Mouse (Mus musculus): ENCODE measurements around the gene Dhrs2. TPM values are rescaled to one million over a fixed set of nuclear protein-coding genes. Genes with fewer than 3 reads are reported as not detected.

Dhrs2 gene
- polyA plus RNA-seq, 1 experiment from 2014 or later: not detected

- H3K4me1 ChIP-seq: 0 out of 2 replicates have a peak, but pooled peaks cover 4% of the 10 kb centered on the region
- H3K9ac ChIP-seq: no peak overlapping the region
- no peak overlapping the region for H3K4me3 ChIP-seq
- no peaks in the 10 kb centered on the region for H3K27me3 ChIP-seq (replicated peaks)
- no peak for ATAC-seq (ENCODE audit: extremely low read depth, insufficient number of reproducible peaks, low FRiP score, low TSS enrichment)
- H3K27ac ChIP-seq (replicated peaks): no peak overlapping the region
- WGBS: 42% methylated on average over 4 of the region's 4 CpGs
- H3K4me2 ChIP-seq: no peak overlapping the region
- H3K9me3 ChIP-seq: no peaks in the 10 kb centered on the region
- H3K36me3 ChIP-seq: no peaks in the 10 kb centered on the region
Observed at GRCm38 (mm10) chr14:55253580-55253979, 31.8 kb downstream of the Dhrs2 start.

- Histone ChIP-seq H3K27me3 (replicated peaks) (no peaks in the 10 kb centered on the region), H3K27ac (replicated peaks) (no peak overlapping the region), H3K4me2 (no peak overlapping the region), H3K36me3 (no peaks in the 10 kb centered on the region), H3K4me1 (0 out of 2 replicates have a peak, but pooled peaks cover 4% of the 10 kb centered on the region), H3K9me3 (no peaks in the 10 kb centered on the region), H3K4me3 (no peak overlapping the region), H3K9ac (no peak overlapping the region)
- WGBS: 69% methylated on average over 6 of the region's 6 CpGs
- ATAC-seq (ENCODE audit: extremely low read depth, insufficient number of reproducible peaks, low FRiP score, low TSS enrichment): no peak
Observed at GRCm38 (mm10) chr14:55255443-55255842, 33.6 kb downstream of the Dhrs2 start.

GRCm38 (mm10) chr14:55271158-55271557, 49.4 kb downstream of the Dhrs2 start:
- no peaks in the 10 kb centered on the region for H3K9me3 ChIP-seq
- WGBS: 32% methylated on average over 3 of the region's 3 CpGs
- no peak overlapping the region for H3K4me2 ChIP-seq
- no peaks in the 10 kb centered on the region for H3K27me3 ChIP-seq (replicated peaks)
- H3K4me1 ChIP-seq: peaks cover 3% of the 10 kb centered on the region; the same call in 1 of the 2 replicates
- no peak overlapping the region for H3K4me3 ChIP-seq
- H3K27ac ChIP-seq (replicated peaks): no peak overlapping the region
- no peak overlapping the region for H3K9ac ChIP-seq
- no peak for ATAC-seq (ENCODE audit: extremely low read depth, insufficient number of reproducible peaks, low FRiP score, low TSS enrichment)
- H3K36me3 ChIP-seq: no peaks in the 10 kb centered on the region

- ATAC-seq (ENCODE audit: extremely low read depth, insufficient number of reproducible peaks, low FRiP score, low TSS enrichment): no peak
- Histone ChIP-seq H3K4me3 (no peak overlapping the region), H3K9ac (no peak overlapping the region), H3K4me1 (peaks cover 3% of the 10 kb centered on the region; the same call in 1 of the 2 replicates), H3K36me3 (no peaks in the 10 kb centered on the region), H3K27me3 (replicated peaks) (no peaks in the 10 kb centered on the region), H3K9me3 (no peaks in the 10 kb centered on the region), H3K27ac (replicated peaks) (no peak overlapping the region), H3K4me2 (no peak overlapping the region)
- 52% methylated on average over 4 of the region's 4 CpGs for WGBS
Observed at GRCm38 (mm10) chr14:55273023-55273422, 51.2 kb downstream of the Dhrs2 start.

- no peak overlapping the region for H3K4me2 ChIP-seq
- no peak overlapping the region for H3K27ac ChIP-seq (replicated peaks)
- no peak for ATAC-seq (ENCODE audit: extremely low read depth, insufficient number of reproducible peaks, low FRiP score, low TSS enrichment)
- no peaks in the 10 kb centered on the region for H3K9me3 ChIP-seq
- H3K36me3 ChIP-seq: no peaks in the 10 kb centered on the region
- no peaks in the 10 kb centered on the region for H3K27me3 ChIP-seq (replicated peaks)
- H3K4me3 ChIP-seq: no peak overlapping the region
- peaks cover 3% of the 10 kb centered on the region; the same call in 1 of the 2 replicates for H3K4me1 ChIP-seq
- no peak overlapping the region for H3K9ac ChIP-seq
- 78% methylated on average over 6 of the region's 6 CpGs for WGBS
Observed at GRCm38 (mm10) chr14:55274810-55275209, 53.0 kb downstream of the Dhrs2 start.

GRCm38 (mm10) chr14:55279322-55280069, 57.7 kb downstream of the Dhrs2 start:
- Histone ChIP-seq H3K27me3 (replicated peaks) (no peaks in the 10 kb centered on the region), H3K4me1 (no peaks in the 10 kb centered on the region), H3K4me2 (no peak overlapping the region), H3K9me3 (no peaks in the 10 kb centered on the region), H3K27ac (replicated peaks) (no peak overlapping the region), H3K9ac (no peak overlapping the region), H3K4me3 (no peak overlapping the region), H3K36me3 (no peaks in the 10 kb centered on the region)
- ATAC-seq (ENCODE audit: extremely low read depth, insufficient number of reproducible peaks, low FRiP score, low TSS enrichment): no peak
- WGBS: 73% methylated on average over 7 of the region's 7 CpGs

Other genes with a start within 250 kb of the Dhrs2 start
- not detected in 2 replicates for gene Gm17428, start 245.1 kb upstream of the Dhrs2 start, polyA plus RNA-seq (2015; fragmentation: Nextera tagmentation; extraction: Ambion mirVana)
- gene Myh7, start 227.4 kb upstream of the Dhrs2 start, polyA plus RNA-seq (2015; fragmentation: Nextera tagmentation; extraction: Ambion mirVana): 3,662 and 3,747 TPM in 2 replicates
- 56.8 and 58.2 TPM in 2 replicates for gene Ngdn, start 206.6 kb upstream of the Dhrs2 start, polyA plus RNA-seq (2015; fragmentation: Nextera tagmentation; extraction: Ambion mirVana)
- gene Zfhx2, start 129.7 kb upstream of the Dhrs2 start, polyA plus RNA-seq (2015; fragmentation: Nextera tagmentation; extraction: Ambion mirVana): 3.0 and 3.2 TPM in 2 replicates
- gene Thtpa, start 127.2 kb upstream of the Dhrs2 start, polyA plus RNA-seq (2015; fragmentation: Nextera tagmentation; extraction: Ambion mirVana): 13.8 and 15.9 TPM in 2 replicates
- gene Ap1g2, start 115.4 kb upstream of the Dhrs2 start, polyA plus RNA-seq (2015; fragmentation: Nextera tagmentation; extraction: Ambion mirVana): 7.4 and 7.9 TPM in 2 replicates
- gene Jph4, start 105.1 kb upstream of the Dhrs2 start, polyA plus RNA-seq (2015; fragmentation: Nextera tagmentation; extraction: Ambion mirVana): 0.31 and 0.32 TPM in 2 replicates

Measured in heart, embryonic 13.5 days (tissue).